Mouse (Mus musculus) neural tube, embryonic 11.5 days (tissue): ENCODE data around the gene Nudt2. TPM values are rescaled to one million over a fixed set of nuclear protein-coding genes. Genes with fewer than 3 reads are reported as not detected.
"Not testable (repeated sequence)": the region's sequence is repeated elsewhere in the genome, so short reads cannot be mapped to it uniquely, and the experiment has no call there.

Source experiments
- ATAC-seq: fragments of 200-750 bp; cut with Nextera tagmentation; 2 replicates; pipeline ENCODE4 v1.8.0; 2017; ENCODE audit warnings: moderate number of reproducible peaks, mild to moderate bottlenecking, moderate TSS enrichment, moderate library complexity; ENCODE audit not compliant: insufficient read depth, low FRiP score, low TSS enrichment
- DNase-seq: peaks from one replicate; pipeline ENCODE4 v3.0.0-alpha.2; 2015; ENCODE audit warnings: low spot score
- H3K27ac ChIP-seq: fragments of 300-500 bp; sonication (generic); 2 replicates; pipeline ENCODE4 v1.5.1; 2014; ENCODE audit warnings: low read depth, mild to moderate bottlenecking, low read length
- H3K27me3 ChIP-seq: fragments of 300-500 bp; sonication (generic); 2 replicates; pipeline ENCODE4 v1.6.1; 2014; ENCODE audit warnings: mild to moderate bottlenecking, low read length, mixed read lengths; ENCODE audit not compliant: control insufficient read depth, insufficient read depth
- H3K36me3 ChIP-seq: fragments of 300-500 bp; sonication (generic); 2 replicates; pipeline ENCODE4 v1.6.1; 2014; ENCODE audit warnings: mild to moderate bottlenecking, low read length, moderate library complexity, mixed read lengths; ENCODE audit not compliant: control insufficient read depth, insufficient read depth
- H3K4me1 ChIP-seq: fragments of 300-500 bp; sonication (generic); 2 replicates; pipeline ENCODE4 v1.6.1; 2014; ENCODE audit warnings: low read length, mixed read lengths; ENCODE audit not compliant: control insufficient read depth, insufficient read depth
- H3K4me2 ChIP-seq: fragments of 300-500 bp; sonication (generic); 2 replicates; pipeline ENCODE4 v1.6.1; 2014; ENCODE audit warnings: low read depth, mild to moderate bottlenecking, moderate library complexity
- H3K4me3 ChIP-seq: fragments of 300-500 bp; sonication (generic); 2 replicates; pipeline ENCODE4 v1.5.1; 2014; ENCODE audit warnings: low read depth, low read length
- H3K9ac ChIP-seq: fragments of 300-500 bp; sonication (generic); 2 replicates; pipeline ENCODE4 v1.6.1; 2014; ENCODE audit warnings: mild to moderate bottlenecking, low read length
- H3K9me3 ChIP-seq: fragments of 300-500 bp; sonication (generic); 2 replicates; pipeline ENCODE4 v1.6.1; 2016; ENCODE audit warnings: low read length; ENCODE audit not compliant: control insufficient read depth
- WGBS: fragments of 180-500 bp; shearing (Covaris S2); extraction: QIAGEN DNeasy Blood & Tissue Kit; methylation state at CpG from one replicate; pipeline ENCODE4 v1.1.7; 2014; 5-methylcytosine and 5-hydroxymethylcytosine counted together
- polyA plus RNA-seq: library from polyadenylated mRNA; unstranded; fragments of >200 nt; fragmentation: Nextera tagmentation; extraction: Ambion mirVana; gene quantifications from 2 replicates; pipeline ENCODE4 v1.2.1, GENCODE M21; 2014

The Nudt2 gene
- polyA plus RNA-seq = 57.2 and 62.9 TPM in 2 replicates

DNA sequence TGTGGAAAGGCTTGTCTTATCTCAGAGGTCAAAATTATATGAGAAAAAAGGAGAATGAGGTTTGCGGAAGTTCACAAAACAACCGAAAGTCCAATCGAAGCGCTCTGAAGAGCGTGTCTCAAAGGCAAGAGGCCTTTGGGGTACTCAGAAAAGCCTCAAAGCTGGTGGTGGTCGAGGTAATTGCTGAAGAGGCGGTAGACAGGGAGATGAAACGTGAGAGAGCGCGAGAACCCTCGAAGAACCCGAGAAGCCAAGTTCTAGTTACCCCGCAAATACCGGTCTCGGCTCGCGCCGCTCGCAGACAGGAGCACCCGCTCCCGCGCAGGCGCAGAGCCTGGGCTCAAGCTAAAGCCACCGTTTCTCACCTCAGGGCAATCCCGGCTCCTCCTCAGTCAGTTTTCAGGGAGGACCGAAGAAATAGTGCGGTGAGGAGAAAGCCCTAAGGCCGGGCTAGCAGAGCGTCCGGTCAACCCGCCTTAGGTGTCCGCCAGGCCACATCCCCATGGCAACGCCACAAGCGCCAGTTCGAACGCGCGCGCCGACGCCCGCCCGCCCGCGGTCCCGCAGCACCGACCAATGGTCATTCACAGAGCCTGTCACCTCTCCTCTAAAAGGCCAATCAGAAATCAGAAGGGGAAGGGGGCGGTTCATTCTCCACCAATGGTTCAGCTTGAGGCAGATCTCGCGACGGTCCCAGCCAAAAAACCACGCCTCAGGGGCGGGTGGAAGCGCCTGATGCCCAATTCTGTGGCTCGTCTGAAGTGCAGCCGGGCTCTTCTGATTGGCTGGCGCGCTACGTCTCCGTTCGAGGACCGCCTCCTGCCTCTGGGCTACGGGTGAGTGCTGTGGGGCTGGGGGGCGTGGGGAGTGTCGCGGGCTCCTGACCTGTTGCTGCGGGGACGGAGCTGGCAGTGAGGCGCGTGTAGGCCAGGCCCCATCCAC is at the start of gene Nudt2, which contains the start of gene Kif24:
Gene Nudt2 (plus strand): TSS at position 807 of the 942 bp plus-strand sequence.
Gene Kif24 (minus strand): TSS at position 543 of the 942 bp plus-strand sequence.
- Histone ChIP-seq H3K4me2 (peak within 1 kb of the TSS; percentile 54), H3K4me3 (peak within 1 kb of the TSS; percentile 62), H3K36me3 (no peaks in the 10 kb centered on the region; the same call in 1 of the 2 replicates), H3K27me3 (no peaks in the 10 kb centered on the region), H3K9me3 (no peaks in the 10 kb centered on the region), H3K27ac (no peak within 1 kb of the TSS), H3K4me1 (no peaks in the 10 kb centered on the region; the same call in 1 of the 2 replicates), H3K9ac (peak within 1 kb of the TSS; percentile 67)
- ATAC-seq = peak; percentile 99
- peak; percentile 99 for DNase-seq
- WGBS = under 1% methylated on average over 70 of the region's 70 CpGs

DNA sequence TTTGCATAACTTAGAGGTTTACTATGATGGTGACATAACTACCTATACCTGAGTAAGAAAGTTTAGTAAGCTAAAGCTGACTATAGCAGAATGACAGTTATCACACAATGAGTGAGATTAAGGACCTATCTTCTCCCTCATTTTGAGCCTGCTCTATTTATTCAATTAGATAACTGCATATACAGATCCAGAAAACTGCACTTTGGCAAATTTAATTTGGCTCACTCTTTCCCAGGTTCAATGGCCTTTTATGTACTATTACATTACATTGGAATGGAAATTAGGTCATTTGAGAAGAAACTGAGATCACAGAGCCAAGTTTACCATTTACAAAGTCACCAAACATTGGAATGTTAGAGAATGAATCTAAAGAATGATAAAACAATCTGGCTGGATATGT is 48.0 kb upstream of the Nudt2 start:
- no peaks in the 10 kb centered on the region for H3K4me1 ChIP-seq
- H3K27ac ChIP-seq = no peak overlapping the region
- H3K9ac ChIP-seq = no peak overlapping the region
- H3K4me3 ChIP-seq = no peak overlapping the region
- no peak overlapping the region for H3K4me2 ChIP-seq
- H3K36me3 ChIP-seq = no peaks in the 10 kb centered on the region
- DNase-seq (no peak), ATAC-seq (no peak)
- H3K27me3 ChIP-seq = no peaks in the 10 kb centered on the region
- no peaks in the 10 kb centered on the region for H3K9me3 ChIP-seq

DNA sequence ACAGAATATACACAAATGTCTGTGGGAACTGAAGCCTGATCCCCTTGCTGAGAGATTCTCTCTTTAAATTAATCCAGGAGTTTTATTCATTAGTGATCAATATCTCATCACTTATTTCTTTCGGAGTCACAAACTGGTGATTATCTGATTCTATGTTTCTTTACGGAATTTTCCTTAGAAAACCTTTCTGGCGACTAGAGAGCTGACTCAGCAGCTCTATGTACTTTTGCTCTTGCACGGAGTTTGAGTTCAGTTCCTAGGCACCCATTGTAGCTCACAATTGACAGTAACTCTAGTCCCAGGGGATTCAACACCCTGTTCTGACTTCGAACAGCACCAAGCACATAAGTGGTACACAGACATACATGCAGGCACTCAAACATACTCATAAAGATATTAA is 26.0 kb upstream of the Nudt2 start:
- H3K36me3 ChIP-seq = no peaks in the 10 kb centered on the region; the same call in 1 of the 2 replicates
- no peak overlapping the region for H3K27ac ChIP-seq
- no peaks in the 10 kb centered on the region for H3K27me3 ChIP-seq
- H3K4me1 ChIP-seq = no peaks in the 10 kb centered on the region
- H3K4me2 ChIP-seq = no peak overlapping the region
- ATAC-seq = no peak
- H3K9ac ChIP-seq = no peak overlapping the region
- no peaks in the 10 kb centered on the region for H3K9me3 ChIP-seq
- WGBS = 91% methylated on average over 5 of the region's 5 CpGs
- no peak overlapping the region for H3K4me3 ChIP-seq
- no peak for DNase-seq

DNA sequence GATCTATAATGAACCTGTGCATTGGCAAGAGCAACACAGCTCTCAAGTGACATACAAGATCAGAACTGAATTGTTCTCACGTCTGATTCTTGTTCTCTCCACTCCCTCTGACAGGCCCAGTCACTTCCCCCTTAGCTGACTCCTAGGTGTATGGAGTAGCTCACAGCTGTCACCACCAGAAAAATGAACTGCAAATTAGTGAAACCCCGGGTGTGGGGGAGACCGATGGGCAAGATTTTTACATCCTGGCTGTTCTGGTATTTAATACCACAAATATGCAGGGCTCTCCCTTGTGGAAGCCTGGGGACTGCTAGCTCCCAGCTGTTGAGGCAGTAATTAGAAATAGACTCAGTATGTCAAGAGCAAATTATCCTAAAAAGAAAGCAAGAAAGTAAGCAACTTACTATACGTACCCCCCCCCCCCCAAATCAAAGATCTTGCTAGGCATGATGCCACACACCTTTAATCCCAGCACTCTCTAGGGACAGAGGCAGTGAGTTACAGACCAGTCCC is 22.1 kb upstream of the Nudt2 start:
- no peak overlapping the region for H3K4me2 ChIP-seq
- WGBS = 86% methylated on average over 4 of the region's 4 CpGs
- ATAC-seq = no peak
- H3K9ac ChIP-seq = no peak overlapping the region
- H3K4me3 ChIP-seq = no peak overlapping the region
- H3K4me1 ChIP-seq = no peaks in the 10 kb centered on the region
- H3K9me3 ChIP-seq = no peaks in the 10 kb centered on the region
- H3K27ac ChIP-seq = no peak overlapping the region
- H3K27me3 ChIP-seq = no peaks in the 10 kb centered on the region
- DNase-seq = no peak
- no peaks in the 10 kb centered on the region; the same call in none of the 2 replicates for H3K36me3 ChIP-seq

DNA sequence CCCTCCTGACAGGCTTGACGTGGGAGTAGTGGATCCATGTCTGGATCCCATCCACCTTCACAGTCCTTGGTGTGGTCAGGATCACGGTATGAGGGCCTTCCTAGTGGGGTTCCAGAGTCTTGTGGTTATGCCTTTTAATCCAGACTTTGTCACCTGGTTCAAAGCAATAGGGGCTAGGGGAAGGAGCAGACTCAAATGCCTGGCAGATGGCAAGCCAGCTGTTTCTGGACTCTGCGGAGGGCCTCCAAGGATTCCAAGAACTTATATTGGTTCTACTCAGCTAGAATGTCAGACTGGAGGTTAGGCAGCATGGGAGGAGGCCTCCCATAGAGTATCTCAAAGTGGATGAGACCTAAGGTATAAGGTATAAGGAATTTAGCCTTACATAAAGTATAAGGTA is 17.4 kb upstream of the Nudt2 start:
- no peaks in the 10 kb centered on the region for H3K27me3 ChIP-seq
- H3K9me3 ChIP-seq = no peaks in the 10 kb centered on the region
- no peak overlapping the region for H3K27ac ChIP-seq
- H3K36me3 ChIP-seq = no peaks in the 10 kb centered on the region; the same call in 1 of the 2 replicates
- no peaks in the 10 kb centered on the region for H3K4me1 ChIP-seq
- no peak overlapping the region for H3K9ac ChIP-seq
- no peak overlapping the region for H3K4me3 ChIP-seq
- 96% methylated on average over 3 of the region's 3 CpGs for WGBS
- no peak overlapping the region for H3K4me2 ChIP-seq
- ATAC-seq = no peak
- no peak for DNase-seq

DNA sequence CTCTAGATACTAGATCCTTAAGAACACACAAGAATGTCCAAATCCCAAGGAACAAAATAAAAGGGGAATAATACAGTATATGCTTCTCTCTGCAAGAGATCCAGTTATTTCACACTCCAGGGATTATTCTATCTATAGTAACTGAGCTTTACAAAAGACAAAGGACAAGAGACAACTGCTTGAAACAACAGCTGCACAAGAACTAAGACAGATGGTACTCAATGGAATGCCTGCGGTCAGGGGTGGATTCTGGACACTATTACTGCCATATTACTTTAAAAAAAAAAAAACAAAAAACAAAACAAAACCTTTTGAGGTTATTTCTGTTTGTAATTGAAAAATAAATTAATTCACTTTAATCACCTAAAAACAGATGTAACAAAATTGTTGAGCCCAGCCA is 4.3 kb upstream of the Nudt2 start:
- no peaks in the 10 kb centered on the region; the same call in 1 of the 2 replicates for H3K4me1 ChIP-seq
- WGBS = 95% methylated on average over 1 of the region's 1 CpGs
- DNase-seq = no peak
- no peak overlapping the region for H3K4me2 ChIP-seq
- no peak for ATAC-seq
- no peak overlapping the region for H3K27ac ChIP-seq
- no peaks in the 10 kb centered on the region for H3K27me3 ChIP-seq
- H3K9ac ChIP-seq = no peak overlapping the region
- H3K9me3 ChIP-seq = no peaks in the 10 kb centered on the region
- no peaks in the 10 kb centered on the region; the same call in 1 of the 2 replicates for H3K36me3 ChIP-seq
- no peak overlapping the region for H3K4me3 ChIP-seq

DNA sequence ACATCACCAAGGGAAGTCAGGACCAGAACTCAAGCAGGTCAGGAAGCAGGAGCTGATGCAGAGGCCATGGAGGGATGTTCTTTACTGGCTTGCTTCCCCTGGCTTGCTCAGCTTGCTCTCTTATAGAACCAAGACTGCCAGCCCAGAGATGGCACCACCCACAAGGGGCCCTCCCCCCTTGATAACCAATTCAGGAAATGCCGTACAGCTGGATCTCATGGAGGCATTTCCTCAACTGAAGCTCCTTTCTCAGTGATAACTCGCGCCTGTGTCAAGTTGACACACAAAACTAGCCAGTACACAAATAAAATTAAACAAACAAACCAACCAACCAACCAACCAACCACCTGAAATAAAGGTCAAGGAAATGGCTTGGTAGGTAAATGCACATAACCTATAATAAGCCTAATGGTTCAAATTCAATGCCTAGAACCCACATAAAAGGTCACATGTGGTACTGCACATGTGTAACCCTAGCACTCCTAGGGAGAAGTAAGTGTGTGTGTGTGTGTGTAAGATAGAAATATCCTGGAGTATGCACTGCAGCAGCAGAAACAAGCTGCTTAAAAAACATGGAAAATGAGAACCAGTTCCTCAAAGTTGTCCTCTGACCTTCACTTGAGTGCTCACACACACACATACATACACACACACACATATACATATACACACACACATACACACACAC is 1.8 kb upstream of the Nudt2 start:
- H3K27me3 ChIP-seq, H3K9ac ChIP-seq, DNase-seq, H3K9me3 ChIP-seq, H3K36me3 ChIP-seq, ATAC-seq, H3K27ac ChIP-seq, H3K4me3 ChIP-seq, H3K4me1 ChIP-seq: not testable (repeated sequence)
- H3K4me2 ChIP-seq = peak overlapping the region; percentile 54; the same call in 1 of the 2 replicates
- WGBS = 84% methylated on average over 3 of the region's 3 CpGs

DNA sequence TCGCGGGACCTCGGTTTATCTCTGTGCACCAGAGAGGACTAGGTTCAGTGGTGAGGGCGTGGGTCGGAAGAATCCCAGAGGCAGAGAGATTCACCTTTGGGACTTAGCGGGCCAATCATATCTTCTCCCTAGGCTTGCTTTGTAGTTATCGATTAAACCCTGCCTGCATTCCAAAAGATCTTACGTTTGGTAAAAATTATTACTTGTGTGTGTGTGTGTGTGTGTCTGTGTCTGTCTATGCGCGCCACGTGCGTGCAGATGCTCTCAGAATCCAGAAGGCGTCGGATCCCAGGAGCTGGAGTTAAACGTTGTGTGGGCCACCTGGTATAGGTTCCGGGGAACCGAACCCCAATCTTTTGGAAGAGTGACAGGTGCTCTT is 325 bp downstream of the Nudt2 start:
- Histone ChIP-seq H3K27me3 (no peaks in the 10 kb centered on the region), H3K36me3 (no peaks in the 10 kb centered on the region; the same call in 1 of the 2 replicates), H3K9ac (peak overlapping the region; percentile 61), H3K27ac (no peak overlapping the region), H3K4me2 (peak overlapping the region; percentile 38), H3K9me3 (no peaks in the 10 kb centered on the region), H3K4me3 (peak overlapping the region; percentile 62), H3K4me1 (peaks cover 6% of the 10 kb centered on the region; the same call in 1 of the 2 replicates)
- DNase-seq = no peak
- 4% methylated on average over 17 of the region's 17 CpGs for WGBS
- no peak for ATAC-seq
